Mouse (Mus musculus): ENCODE results near the gene Fam168b.

The Fam168b gene

DNA sequence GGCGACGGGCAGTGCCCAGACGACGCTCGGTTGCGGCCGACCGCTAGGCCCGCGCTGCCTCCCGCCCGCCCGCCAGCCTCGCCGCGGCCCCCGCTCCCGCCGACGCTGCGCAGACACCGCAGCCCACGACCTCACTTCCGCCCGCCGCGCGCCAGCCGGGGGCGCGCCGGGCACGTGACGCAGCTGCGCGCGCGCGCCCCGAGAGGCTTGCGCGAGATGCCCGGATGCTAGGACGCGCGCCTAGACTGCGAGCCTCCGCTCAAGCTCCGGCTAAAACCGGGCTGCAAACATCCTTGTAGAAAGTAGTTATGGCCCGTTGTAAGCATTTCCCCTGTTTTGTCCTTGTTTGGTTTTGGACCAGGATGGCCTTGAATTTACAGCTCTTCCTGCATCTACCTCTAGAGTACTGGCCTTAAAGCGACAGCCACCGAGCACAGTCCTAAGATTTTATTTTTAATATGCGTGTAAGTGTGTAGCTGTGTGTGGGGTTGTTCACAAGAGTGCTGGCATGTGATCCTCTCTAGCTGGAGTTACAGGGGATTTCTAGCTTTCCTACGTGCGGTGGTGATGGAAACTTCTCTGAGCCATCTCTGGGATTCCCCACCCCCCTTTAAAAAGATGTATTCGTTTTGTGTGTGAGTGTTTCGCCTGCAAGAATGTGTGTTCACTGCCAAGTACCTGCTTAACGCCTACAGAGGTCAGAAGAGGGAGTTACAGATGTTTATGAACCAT lies at the start of gene Fam168b:
Fam168b (minus strand) TSS at position 179 of the 732 bp plus-strand sequence.
- peak; percentile 89 for DNase-seq

DNA sequence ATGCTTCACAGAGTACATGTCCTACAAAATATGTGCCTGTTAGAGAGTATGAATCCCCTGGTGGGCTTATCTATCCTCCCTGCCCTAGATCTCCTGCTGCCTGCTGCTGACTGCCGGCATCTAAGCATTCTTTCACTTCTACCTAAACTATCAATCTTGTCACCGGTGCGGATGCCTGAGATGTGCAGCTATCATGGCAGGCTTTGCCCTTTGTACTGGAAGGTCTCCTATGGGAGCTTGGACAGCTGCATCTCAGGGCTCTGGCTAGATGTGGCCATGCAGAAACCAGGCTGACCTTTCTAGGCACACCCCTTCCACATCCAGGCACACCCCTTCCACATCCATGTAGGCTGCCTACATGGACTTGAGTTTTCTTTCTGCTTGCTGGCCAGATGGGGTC lies 49.6 kb upstream of the Fam168b start:
- DNase-seq, result no peak

DNA sequence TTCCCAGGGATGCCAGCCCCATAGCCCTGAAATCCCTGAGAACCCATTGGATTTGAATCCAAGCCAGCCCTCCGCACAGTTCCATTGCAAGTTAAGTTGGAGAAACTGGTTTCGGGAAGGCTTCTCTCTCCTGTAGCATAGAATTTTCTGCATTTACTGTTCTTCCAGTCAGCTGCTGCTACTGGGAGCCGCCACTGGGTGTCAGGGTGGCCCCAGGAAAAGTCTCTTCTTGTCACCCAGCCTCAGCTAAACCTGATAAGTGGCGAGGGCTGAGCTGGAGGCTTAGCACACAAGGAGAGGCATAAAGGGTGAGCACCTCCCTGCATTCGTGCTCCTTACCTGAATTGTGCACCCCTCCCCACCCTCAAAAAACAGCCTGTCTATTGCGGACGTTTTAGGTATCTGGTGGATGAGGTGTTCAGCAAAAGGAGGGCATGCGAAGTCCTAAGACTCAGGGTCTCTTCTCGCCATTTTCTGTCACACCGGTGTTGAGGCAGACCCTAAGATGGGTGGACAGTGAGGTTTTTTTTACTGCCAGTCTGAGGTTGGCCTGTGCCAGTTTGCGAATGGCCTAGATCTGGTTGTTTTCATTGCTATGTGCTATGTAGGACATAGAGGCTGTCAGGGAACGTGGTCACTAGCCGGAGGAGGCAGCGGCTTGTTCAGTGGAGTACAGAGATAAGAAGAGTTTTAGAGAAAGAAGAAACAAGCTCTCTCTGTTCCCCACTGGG lies 48.9 kb upstream of the Fam168b start:
- peak; percentile 64 for DNase-seq

DNA sequence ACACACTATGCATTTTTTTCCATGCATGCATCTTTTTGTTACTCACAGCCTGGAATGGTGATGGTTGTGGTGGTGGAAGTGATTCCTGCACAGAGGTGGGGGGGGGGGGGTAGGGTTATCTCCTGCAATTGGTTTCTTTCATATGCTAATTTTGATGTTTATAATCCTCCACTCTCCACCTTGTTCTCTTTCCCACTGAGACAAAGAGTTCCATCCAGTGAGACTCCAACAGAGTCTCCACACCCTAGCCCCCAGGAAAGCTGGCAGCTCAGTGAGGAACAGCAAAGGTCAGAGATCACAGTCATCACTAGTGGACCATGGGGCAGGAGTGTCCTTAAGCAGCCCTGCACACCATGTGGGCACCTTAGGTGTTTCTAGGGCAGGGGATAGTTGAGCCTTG lies 40.9 kb upstream of the Fam168b start:
- no peak for DNase-seq

DNA sequence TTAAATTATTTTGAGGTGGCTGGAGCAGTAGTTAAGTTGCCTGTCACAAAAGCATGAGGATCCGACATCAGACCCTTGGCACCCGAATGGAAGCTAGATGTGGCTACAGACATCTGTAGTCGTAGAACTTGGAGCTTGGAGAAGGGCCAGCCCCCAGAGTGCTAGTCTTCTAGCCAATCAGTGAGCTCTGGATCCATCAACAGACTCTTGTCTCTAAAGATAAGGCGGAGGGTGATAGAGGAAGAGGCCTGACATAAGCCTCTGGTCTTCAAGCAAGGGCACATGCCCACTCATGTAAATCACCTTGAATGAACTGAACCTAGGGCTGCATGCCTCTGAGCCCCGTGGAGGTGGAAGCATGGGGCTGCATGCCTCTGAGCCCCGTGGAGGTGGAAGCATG lies 36.7 kb upstream of the Fam168b start:
- DNase-seq, result no peak

DNA sequence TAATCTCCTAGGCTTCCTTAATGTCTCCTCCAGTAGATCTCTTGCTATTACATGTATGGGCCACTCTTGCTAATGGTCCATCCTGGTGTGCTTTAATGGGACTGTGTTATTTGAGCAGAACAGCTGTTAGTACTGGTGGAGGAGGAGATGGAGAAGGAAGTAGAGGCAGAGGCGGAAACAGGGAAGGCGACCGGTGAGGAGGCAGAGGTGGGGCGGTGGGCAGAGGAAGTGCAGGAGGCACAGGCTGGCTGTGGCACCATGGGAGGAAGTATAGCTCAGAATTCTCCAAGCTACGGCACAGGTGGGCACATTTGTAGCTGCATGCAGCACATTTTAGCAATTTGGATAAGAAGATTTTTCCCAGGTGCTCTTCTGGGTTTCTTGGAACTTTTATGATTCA lies 30.7 kb upstream of the Fam168b start:
- DNase-seq, result no peak

DNA sequence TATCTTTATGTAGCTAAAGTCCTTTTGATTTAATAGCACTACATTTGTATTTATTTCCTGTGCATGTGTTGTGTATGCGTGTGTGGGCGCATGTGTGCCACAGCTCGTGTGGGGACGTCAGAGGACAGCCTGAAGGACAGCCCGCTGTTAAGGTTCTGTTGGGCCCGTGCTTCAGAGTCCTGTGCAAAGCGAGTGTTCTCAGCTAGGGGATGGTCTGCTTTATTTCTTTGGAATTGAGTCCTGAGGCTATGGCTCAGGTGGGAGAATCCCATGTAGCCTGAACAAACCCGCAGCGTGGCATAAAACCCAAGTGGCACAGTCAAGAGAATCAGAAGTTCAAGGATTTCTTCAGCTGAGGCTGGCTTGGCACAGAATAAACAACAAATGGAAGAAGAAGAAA lies 28.3 kb upstream of the Fam168b start:
- DNase-seq, result no peak

DNA sequence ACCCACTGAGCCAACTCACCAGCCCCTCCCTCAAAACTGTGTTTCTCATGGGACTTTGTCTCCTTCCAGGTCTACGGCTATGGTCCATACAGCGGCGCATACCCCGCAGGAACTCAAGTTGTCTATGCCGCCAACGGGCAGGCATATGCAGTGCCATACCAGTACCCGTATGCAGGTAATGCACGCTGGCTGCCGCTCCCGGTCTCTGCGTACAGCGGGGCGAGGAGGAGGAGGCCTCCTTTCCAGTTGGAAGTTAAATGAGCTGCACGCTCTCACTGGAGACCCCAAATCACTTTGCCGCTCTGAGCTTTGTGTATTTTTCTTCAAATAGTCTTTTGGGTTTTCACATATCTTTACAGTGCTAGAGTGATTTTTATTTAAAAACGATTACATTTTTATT lies 26.4 kb upstream of the Fam168b start:
- no peak for DNase-seq

DNA sequence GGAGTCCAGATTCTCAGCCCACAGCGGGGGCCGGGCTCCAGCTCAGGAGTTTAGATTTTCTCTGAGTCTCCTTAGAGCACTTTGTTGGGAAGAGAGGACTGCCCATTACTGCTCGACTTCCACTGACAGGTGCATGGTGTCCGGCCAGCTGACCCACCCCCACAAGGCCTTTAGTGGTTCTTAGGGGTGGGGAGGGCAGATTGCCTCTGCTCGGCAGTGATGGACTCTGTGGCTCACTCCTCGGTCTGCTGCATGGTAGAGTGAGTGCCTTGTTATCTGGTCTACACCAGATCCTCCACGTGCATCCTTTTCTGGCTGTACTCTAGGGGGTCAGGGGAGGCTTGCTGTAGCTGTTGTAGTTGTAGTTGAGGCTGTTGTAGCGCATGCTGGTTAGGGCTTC lies 25.5 kb upstream of the Fam168b start:
- DNase-seq, result no peak

DNA sequence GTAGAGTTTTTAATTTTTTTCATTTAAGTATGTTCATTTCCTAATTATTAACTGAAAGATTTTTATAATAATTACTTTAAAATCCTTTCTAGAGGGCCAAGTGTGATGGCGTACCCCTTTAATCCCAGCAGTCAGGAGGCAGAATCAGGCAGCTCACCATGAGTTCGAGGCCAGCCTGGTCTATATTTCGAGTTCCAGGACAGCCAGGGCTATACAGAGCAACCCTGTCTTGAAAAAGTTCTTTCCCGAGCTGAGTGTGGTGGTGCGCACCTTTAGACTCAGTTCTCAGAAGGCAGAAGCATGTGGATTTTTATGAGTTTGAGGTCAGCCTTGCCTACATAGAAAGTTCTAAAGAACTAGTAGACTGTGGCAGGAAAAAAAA lies 24.7 kb upstream of the Fam168b start:
- DNase-seq, result no peak

DNA sequence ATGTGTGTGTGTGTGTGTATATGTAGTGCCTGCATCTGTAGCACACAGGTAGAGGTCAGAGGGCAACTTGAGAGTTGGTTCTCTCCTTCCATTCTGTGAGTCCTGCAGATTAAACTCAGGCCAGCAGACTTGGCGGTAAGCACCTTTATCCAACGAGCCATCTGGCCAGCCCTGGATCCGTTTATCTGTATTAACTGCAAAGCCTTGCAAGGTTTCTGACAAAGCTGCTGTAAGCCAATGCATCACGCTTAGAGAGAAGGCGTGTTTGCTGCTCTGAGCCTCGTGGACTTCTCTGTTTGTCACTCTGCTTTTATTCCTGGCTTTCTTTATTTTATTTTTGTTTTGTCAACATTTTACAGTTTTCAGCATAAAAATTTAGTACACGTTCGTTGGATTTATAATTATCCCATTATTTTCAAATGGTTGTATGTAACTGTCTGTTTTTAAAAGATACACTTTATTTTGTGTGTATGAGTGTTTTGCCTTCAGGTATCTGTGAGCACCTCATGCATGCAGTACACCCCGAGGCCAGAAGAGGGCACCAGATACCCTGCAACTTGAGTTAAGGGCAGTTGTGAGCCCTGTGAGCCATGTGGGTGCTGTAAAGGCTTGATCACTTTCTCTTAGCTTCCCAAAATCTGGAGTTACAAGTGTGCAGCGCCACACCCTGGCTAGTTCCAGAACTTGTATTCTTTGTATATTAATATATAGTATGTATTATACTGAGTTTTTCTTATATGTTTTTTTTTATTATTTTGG lies 24.1 kb upstream of the Fam168b start:
- peak; percentile 81 for DNase-seq

DNA sequence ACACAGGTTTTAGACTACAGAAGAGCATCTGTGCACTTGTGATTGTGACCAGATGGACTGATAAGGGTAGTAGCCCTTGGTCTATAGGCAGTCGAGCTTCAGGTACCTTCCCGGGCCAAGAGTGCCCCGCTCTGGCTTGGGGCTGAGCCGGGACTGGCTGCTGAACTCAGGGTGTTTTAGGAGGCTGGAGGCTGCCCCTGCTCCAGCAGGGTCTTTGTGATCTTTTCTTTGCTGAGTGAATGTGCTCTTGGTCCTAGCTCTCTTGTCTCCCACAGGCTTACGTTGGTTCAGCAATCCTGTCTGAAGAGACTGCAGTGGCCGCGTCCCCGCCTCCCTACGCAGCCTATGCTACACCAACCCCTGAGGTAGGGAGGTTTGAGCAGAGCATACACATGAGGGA lies 23.0 kb upstream of the Fam168b start:
- DNase-seq, result no peak

DNA sequence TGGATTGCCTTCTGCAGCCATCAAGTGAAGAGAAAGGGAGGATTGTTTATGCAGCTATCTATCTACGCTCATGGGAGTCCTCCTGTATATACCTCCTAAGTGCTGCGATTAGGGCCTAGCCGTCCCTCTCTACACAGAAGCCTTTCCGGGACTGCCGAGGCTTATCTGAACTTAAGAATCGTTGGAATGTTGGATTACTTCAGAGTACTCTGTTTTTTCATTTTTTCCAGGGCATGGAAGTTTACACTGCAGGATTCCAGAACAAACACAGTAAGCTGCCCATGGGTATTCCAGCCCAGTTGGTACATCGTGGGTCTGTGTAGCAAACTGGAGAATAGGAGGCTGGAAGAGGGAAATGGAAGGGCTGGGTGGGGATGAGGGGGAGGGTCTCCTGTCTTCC lies 21.4 kb upstream of the Fam168b start:
- DNase-seq, result no peak

DNA sequence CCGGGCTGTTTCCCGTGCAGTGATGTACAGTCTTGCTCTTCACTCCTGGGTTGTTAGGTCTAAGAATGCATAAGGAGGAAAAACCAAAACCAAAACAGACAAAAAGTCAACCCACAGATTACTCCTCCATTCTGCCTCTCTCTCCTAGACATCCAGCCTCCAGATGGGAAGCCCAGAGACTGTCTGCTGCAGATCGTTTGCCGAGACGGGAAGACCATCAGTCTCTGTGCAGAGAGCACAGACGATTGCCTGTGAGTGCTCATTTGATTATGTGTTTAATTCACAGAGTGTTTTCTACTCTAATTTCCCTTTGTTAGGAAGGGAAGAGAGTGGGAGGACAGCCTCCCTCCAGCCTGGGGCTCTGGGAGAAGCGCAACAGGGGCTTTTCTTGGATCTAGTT lies 20.5 kb upstream of the Fam168b start:
- no peak for DNase-seq

DNA sequence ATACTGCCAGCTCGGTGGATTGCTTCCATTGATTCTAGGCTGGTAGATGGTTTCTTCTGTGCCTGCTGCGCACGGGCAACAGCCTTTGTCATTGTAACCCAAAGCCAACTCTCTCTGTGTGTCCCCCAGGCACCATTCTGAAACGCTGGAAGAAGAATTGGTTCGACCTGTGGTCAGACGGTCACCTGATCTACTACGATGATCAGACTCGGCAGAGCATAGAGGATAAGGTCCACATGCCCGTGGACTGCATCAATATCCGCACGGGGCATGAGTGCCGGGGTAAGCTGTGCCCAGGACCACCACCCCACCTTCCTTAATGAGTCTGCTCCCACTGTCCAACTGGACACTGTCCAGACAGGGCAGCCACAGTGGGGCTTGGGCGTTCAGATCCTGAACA lies 20.0 kb upstream of the Fam168b start:
- no peak for DNase-seq

DNA sequence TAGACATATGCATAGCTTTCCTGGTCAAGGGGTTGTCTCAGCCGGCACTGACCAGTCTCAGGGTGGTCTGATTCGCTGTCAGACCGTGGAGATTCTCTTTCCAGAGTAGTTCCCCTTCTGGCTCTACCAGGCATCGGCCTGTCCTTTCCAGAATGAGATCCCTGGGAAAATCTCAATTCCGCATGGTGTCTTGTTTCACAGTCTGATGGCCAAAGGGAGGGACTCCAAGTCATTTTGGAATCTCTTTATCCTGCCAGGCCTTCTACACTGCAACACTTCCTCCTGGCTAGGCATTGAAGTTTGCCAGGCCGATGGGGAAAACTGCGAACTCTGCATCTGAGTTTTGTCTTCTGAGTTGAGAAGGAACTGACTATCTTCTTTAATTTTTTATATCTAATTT lies 17.3 kb upstream of the Fam168b start:
- DNase-seq, result no peak

DNA sequence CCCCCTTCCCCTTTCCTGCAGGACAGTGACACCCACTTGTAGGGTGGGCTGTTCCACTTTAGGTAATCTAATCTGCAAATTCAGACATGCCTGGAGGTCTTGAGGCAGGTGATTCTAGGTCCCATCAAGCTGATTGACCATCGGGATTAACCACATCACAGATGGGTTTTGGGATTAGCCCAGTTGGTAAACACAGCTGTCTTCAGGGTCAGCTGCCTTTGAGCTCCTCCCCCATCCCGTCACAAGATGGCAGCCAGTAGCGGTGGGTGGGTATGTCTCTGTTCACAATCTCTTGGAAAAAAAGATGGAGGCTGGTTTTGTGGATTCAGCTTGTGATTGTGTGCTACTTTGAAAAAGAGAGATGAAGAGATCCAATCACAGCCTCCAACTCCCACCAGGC lies 16.9 kb upstream of the Fam168b start:
- no peak for DNase-seq

DNA sequence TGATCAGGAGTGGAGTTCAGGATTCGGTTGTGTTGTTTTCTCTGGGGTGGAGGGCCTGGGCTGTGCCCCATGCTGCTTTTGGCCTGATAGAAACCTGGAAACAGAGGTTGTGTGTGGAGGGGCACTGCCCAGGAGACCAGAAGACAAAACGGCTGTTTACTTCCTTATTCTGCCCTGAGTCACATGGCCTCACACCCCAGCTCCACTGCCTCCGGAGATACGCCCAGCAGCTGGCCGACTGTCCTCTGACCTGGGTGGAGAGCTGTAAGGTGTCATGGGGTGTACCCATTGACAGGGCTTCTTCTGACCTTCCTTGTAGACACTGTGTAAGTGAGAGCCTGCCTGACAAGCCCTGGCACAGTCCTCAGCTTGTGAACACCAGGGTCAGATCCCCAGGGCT lies 15.8 kb upstream of the Fam168b start:
- no peak for DNase-seq

DNA sequence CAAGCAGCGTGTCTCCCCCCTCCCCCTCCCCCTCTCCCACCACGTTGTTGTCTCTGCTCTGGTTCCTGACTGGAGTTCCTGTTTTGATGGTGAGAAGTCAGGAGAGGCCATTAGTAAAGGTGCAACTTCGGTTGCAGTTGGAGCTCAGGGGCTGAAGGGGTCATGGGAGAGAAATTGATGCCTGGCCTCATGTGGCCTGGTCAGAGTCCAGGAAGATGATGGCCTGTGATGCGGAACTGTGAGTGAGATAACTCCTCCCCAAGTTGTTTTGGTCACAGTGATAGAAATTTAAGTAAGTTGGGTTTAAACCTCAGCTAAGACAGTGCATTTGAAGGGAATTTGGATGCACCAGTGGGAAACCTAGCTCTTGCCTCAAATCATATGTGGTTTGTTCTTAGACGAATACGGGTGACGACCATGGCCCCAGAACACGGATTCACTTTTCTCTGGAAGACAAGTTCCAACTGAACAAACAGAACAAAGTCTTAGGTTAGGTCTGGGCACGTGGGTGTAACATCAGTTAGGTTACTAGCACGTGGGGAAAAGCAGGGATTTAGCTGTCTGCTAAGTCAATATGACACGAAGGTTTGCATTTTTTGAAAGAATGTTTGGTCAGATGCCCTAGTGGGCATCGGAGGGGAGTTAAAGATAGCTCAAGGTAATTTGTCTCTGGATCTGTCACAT lies 12.3 kb upstream of the Fam168b start:
- no peak for DNase-seq

DNA sequence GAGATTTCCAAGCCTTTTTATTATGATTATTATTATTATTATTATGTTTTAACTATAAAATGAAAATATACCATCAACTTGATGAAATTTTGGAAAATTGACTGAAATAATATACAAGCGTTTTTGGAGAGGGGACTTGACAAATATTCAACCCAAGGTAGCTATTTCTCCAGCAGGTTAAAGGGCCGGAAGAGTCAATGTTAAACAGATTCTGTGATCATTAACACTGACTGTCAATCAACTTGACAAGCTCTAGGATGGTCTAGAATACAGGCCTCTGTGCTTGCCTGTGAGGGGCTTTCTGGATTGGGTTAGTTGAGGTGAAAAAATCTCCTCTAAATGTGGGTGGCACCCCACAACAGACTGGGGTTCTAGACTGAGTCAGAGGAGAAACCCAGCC lies 10.9 kb upstream of the Fam168b start:
- DNase-seq, result no peak

DNA sequence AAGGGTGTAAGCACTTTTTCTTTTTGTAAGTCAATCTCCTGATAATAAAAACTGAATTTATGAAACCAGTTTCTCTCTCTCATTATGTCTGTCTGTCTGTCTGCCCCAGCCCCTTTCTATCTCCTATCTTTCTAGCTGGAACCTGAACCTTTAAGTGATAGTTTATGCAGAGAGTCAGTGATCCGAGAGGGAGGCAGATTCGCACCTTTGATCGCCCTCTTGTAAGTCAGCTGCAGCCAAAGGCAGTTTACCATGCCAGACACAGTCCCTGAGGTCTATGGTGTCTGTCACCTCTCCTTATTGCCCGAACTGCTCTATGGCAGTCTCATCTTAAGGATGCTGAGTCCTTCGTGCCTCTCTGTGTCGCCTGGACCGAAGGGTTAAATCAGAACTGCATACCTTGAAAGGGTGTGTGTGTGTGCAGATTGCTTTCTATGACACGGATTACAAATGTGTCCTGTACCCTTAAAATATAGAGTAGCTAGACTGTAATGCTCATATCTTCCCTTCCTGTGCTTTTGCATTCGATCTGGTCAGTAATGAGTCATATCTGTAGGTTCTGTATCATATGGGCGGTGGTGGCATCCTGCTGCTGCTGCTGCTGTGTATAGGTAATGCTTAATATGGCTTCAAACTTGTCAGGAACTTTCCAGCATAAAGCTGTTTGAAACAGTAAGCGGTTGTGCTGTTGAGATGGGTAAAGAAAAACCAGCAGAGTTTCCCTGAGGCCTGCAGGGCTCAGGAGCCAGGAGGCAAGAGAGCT lies 9.4 kb upstream of the Fam168b start:
- no peak for DNase-seq

DNA sequence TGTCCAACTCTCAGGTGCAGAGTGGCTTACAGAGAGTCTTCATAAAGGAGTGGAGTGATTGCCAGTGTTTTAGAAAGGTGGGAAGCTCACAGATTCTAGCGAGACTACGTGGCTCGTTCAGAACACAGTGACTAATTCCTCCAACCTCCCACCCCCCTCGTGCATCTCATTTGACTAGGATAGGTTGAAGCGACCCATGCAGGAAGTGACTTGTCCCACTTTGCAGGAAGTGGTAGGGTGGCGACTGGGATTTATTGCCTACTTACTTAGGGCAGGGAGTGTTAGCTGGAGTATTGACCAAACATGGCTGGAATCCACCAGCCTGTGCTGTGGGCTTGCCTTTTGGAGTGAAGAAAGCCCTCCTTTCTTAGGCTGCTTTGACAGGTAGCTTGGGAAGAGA lies 8.7 kb upstream of the Fam168b start:
- peak; percentile 17 for DNase-seq

All from right cerebral cortex, postnatal 25 days (tissue).